Mouse (Mus musculus) intestine, embryonic 14.5 days (tissue): ENCODE data around the gene Cck. TPM values are rescaled to one million over a fixed set of nuclear protein-coding genes. Genes with fewer than 3 reads are reported as not detected.
"Not testable (repeated sequence)": the region's sequence is repeated elsewhere in the genome, so short reads cannot be mapped to it uniquely, and the experiment has no call there.

Source experiments
- ATAC-seq: fragments of 200-750 bp; cut with Nextera tagmentation; replicated peaks from 2 replicates; pipeline ENCODE4 v1.8.0; 2017; ENCODE audit warnings: low read depth, moderate number of reproducible peaks, moderate TSS enrichment, moderate library complexity; ENCODE audit not compliant: low FRiP score, low TSS enrichment
- DNase-seq: peaks from one replicate; pipeline ENCODE4 v3.0.0-alpha.2; 2018; ENCODE audit warnings: low spot score
- H3K27ac ChIP-seq: fragments of 300-500 bp; sonication (generic); 2 replicates; pipeline ENCODE4 v1.5.1; 2014; ENCODE audit warnings: low read depth, mild to moderate bottlenecking, control low read depth
- H3K27me3 ChIP-seq: fragments of 300-500 bp; sonication (generic); replicated peaks from 2 replicates; pipeline ENCODE4 v1.6.1; 2014; ENCODE audit warnings: low read length, control low read depth; ENCODE audit not compliant: control insufficient read depth, insufficient read depth
- H3K36me3 ChIP-seq: fragments of 300-500 bp; sonication (generic); 2 replicates; pipeline ENCODE4 v1.6.1; 2014; ENCODE audit warnings: low read length, control low read depth; ENCODE audit not compliant: control insufficient read depth, insufficient read depth
- H3K4me1 ChIP-seq: fragments of 300-500 bp; sonication (generic); replicated peaks from 2 replicates; pipeline ENCODE4 v1.6.1; 2014; ENCODE audit warnings: low read length, control low read depth, mixed read lengths; ENCODE audit not compliant: control insufficient read depth, insufficient read depth
- H3K4me2 ChIP-seq: fragments of 300-500 bp; sonication (generic); 2 replicates; pipeline ENCODE4 v1.6.1; 2014; ENCODE audit warnings: low read length
- H3K4me3 ChIP-seq: fragments of 300-500 bp; sonication (generic); 2 replicates; pipeline ENCODE4 v1.5.1; 2014; ENCODE audit warnings: low read depth, low read length, control low read depth, mixed read lengths
- H3K9ac ChIP-seq: fragments of 300-500 bp; sonication (generic); 2 replicates; pipeline ENCODE4 v1.6.1; 2014; ENCODE audit warnings: mild to moderate bottlenecking, low read length
- H3K9me3 ChIP-seq: fragments of 300-500 bp; sonication (generic); 2 replicates; pipeline ENCODE4 v1.6.1; 2016; ENCODE audit warnings: low read length, control low read depth; ENCODE audit not compliant: control insufficient read depth
- WGBS: fragments of 180-500 bp; shearing (Covaris S2); extraction: QIAGEN DNeasy Blood & Tissue Kit; methylation state at CpG from one replicate; pipeline ENCODE4 v1.1.7; 2014; 5-methylcytosine and 5-hydroxymethylcytosine counted together
- polyA plus RNA-seq: library from polyadenylated mRNA; unstranded; fragments of >200 nt; fragmentation: Nextera tagmentation; extraction: Ambion mirVana; gene quantifications from 2 replicates; pipeline ENCODE4 v1.2.1, GENCODE M21; 2014

Cck gene
- polyA plus RNA-seq, 1 experiment from 2014 or later, result 7.0 TPM

DNA sequence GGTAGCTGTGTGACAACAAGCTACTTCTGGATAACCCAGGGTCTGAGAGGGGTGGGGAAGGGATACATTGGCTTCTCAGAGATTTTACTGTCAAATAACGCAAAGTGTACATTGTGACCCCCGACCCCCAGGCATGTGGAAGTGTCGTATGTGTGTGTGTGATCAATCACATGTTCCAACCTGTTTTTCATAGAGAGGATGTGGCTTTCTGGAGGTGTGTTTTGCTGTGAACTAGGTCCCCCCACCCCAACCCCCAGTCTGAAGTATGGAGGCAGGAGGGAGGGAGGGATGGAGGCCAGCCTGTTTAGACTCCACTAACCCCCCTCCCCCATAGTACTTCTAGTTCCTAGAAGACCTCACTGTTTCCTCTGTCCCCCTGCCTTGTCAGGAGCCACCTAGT lies 40.6 kb downstream of the Cck start:
- Histone ChIP-seq H3K27me3 (no peaks in the 10 kb centered on the region), H3K4me1 (no peaks in the 10 kb centered on the region), H3K4me2 (no peak overlapping the region), H3K9me3 (no peaks in the 10 kb centered on the region), H3K27ac (no peak overlapping the region), H3K9ac (no peak overlapping the region), H3K36me3 (peaks cover 59% of the 10 kb centered on the region), H3K4me3 (no peak overlapping the region)
- ATAC-seq, result no peak
- 81% methylated on average over 3 of the region's 3 CpGs for WGBS
- no peak for DNase-seq

DNA sequence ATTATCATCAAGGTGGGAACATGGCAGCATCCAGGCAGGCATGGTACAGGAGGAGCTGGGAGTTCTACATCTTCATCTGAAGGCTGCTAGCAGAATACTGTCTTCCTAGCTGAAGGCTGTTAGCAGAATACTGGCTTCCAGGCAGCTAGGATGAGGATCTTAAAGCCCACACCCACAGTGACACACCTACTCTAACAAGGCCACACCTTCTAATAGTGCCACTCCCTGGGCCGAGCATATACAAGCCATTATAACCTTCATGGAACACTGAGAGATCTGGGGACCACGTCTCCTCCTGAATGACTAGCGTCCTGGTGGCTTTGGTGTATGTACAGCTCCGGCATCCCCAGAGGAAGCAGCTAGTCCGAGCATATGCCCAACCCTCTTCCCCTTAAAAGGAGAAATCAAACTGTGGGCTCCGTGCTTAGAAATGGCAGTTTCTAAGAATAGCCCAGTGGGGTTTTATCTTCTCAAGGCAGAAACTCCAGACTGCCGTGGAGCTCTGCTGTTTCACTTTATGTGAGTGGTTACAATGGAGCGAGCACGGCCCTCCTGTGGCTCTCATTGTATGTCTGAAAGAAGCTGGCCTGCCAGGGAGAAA lies 43.1 kb downstream of the Cck start:
- H3K27me3 ChIP-seq, H3K4me2 ChIP-seq, ATAC-seq, H3K4me1 ChIP-seq, H3K9me3 ChIP-seq, H3K9ac ChIP-seq, DNase-seq, H3K4me3 ChIP-seq, H3K27ac ChIP-seq: not testable (repeated sequence)
- 79% methylated on average over 9 of the region's 9 CpGs for WGBS
- H3K36me3 ChIP-seq, result peaks cover 73% of the 10 kb centered on the region

GRCm38 (mm10) chr9:121446431-121446831 lies 49.1 kb downstream of the Cck start:
- ATAC-seq (no peak), DNase-seq (no peak)
- no peaks in the 10 kb centered on the region for H3K9me3 ChIP-seq
- no peaks in the 10 kb centered on the region for H3K4me1 ChIP-seq
- H3K27me3 ChIP-seq, result no peaks in the 10 kb centered on the region
- no peak overlapping the region for H3K4me3 ChIP-seq
- no peak overlapping the region for H3K9ac ChIP-seq
- no peak overlapping the region for H3K27ac ChIP-seq
- H3K4me2 ChIP-seq, result no peak overlapping the region
- WGBS, result 89% methylated on average over 13 of the region's 13 CpGs
- H3K36me3 ChIP-seq, result peaks cover 80% of the 10 kb centered on the region

DNA sequence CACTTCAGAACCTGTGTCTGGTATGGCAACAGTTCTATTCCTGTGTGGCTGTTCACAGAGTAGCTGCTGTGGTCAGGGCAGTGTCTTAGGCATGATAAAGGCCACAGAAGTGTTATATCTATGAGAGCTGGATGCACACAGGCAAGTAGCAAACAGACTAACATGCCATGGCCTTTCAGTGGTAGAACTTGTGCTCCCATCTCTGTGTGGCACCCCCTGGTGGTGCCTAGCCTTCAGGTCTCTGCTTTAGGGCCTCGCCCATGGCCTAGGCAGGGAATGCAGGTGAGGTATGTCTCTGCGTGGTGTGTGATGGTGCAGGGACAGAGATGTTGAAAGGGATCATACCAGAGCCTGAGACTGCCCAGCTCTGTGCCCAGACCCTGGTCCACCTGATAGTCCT lies 50.1 kb downstream of the Cck start:
- H3K4me3 ChIP-seq, result no peak overlapping the region
- no peaks in the 10 kb centered on the region for H3K9me3 ChIP-seq
- H3K36me3 ChIP-seq, result peaks cover 73% of the 10 kb centered on the region
- no peaks in the 10 kb centered on the region for H3K27me3 ChIP-seq
- H3K4me2 ChIP-seq, result no peak overlapping the region
- H3K4me1 ChIP-seq, result no peaks in the 10 kb centered on the region
- ATAC-seq (no peak), DNase-seq (no peak)
- 72% methylated on average over 2 of the region's 2 CpGs for WGBS
- no peak overlapping the region for H3K27ac ChIP-seq
- no peak overlapping the region for H3K9ac ChIP-seq

DNA sequence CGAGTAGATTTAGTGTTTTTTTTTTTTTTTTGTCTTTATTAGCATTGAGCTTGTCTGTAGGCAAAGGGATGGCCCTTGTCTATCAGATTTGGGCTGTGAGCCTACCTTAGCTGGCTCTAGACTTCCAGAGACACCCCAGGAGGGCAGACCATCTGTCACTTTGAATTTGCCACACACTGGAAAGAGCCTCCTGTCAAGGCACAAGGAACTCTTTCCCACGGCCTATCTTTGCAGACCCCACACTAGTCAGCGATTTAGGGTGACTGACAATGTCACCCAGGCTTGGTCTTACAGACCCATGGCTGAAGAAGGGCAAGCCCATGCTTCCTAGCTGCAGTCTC lies 51.2 kb downstream of the Cck start:
- no peak overlapping the region for H3K4me2 ChIP-seq
- H3K9ac ChIP-seq, result no peak overlapping the region
- no peaks in the 10 kb centered on the region for H3K27me3 ChIP-seq
- no peak overlapping the region for H3K4me3 ChIP-seq
- H3K27ac ChIP-seq, result no peak overlapping the region
- no peak for DNase-seq
- peaks cover 63% of the 10 kb centered on the region for H3K36me3 ChIP-seq
- no peaks in the 10 kb centered on the region for H3K9me3 ChIP-seq
- no peak for ATAC-seq
- no peaks in the 10 kb centered on the region for H3K4me1 ChIP-seq
- 74% methylated on average over 3 of the region's 3 CpGs for WGBS

GRCm38 (mm10) chr9:121443696-121444366 lies 51.7 kb downstream of the Cck start:
- H3K27ac ChIP-seq, result no peak overlapping the region
- H3K27me3 ChIP-seq, result no peaks in the 10 kb centered on the region
- H3K9ac ChIP-seq, result no peak overlapping the region
- no peak overlapping the region for H3K4me3 ChIP-seq
- WGBS, result 74% methylated on average over 31 of the region's 31 CpGs
- H3K36me3 ChIP-seq, result peaks cover 58% of the 10 kb centered on the region
- ATAC-seq (no peak; the same call in 1 of the 2 replicates), DNase-seq (no peak)
- no peaks in the 10 kb centered on the region for H3K9me3 ChIP-seq
- H3K4me1 ChIP-seq, result no peaks in the 10 kb centered on the region
- H3K4me2 ChIP-seq, result no peak overlapping the region

DNA sequence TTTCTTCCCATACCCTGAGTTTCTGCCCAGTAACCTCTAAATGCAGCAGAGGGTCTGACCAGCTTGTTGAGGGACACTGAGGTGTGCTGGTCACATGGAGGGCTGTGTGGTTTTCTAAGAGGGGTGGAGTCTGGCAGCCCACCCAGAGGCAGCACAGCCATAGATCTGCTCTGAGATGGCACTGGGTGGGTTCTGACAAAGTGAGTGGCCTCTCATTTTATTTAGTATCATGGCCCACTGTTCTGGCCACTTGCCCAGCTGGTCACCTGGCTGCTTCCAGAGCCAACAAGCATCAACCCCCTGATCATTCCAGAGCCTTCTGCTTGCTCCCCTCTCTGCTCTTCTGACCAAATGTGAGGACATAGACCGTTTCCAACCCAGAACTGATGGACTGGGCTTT lies 53.3 kb downstream of the Cck start:
- Histone ChIP-seq H3K27ac (no peak overlapping the region), H3K36me3 (peaks cover 42% of the 10 kb centered on the region), H3K9ac (no peak overlapping the region), H3K9me3 (no peaks in the 10 kb centered on the region), H3K4me3 (no peak overlapping the region), H3K4me2 (no peak overlapping the region), H3K4me1 (no peaks in the 10 kb centered on the region), H3K27me3 (no peaks in the 10 kb centered on the region)
- WGBS, result 90% methylated on average over 1 of the region's 1 CpGs
- ATAC-seq, result no peak
- DNase-seq, result no peak
